Mouse (Mus musculus): ENCODE measurements around the gene Pilrb2.
"Not testable (repeated sequence)": the region's sequence is repeated elsewhere in the genome, so short reads cannot be mapped to it uniquely, and the experiment has no call there.

The Pilrb2 gene

DNA sequence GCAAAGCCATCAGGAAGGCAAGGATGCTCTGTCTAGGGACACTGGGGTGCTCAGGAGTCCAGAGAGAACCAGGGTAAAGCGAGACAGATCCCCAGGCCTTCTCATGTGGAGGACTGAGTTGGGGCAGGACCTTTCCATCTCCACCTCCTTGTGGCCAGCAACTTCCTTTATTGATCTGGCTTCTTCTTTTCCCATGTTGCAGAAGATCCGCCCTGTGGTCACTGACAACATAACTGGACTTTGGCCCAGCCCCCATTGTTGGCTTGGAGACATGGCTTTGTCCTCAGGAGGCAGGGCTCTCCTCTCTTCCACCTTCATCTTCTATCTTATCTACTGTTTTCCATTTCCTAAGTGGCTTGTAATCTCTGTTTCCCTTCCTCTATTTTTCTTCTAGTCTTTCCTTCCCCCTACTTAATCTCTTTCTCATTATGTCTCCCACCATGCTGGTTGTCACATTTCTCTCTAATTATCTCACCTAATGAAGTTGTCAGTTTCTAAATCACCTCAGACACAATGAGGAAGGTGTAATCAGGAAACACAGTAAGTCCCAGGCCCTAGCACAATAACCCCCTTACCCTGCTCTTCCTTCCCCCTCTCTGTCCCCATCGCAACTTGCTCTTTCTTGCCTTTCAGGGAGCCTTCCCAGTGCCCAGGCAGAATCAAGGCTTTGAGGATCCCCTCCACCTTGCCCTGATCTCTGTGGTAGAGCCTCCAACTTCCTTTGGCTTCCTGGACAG is at the start of gene Pilrb2:
Gene Pilrb2, minus strand, starts transcription at position 172 of the 737 bp plus-strand sequence.
- DNase-seq (ENCODE audit: low read depth in 2 of 2, low spot score in 2 of 2) = not testable (repeated sequence)

DNA sequence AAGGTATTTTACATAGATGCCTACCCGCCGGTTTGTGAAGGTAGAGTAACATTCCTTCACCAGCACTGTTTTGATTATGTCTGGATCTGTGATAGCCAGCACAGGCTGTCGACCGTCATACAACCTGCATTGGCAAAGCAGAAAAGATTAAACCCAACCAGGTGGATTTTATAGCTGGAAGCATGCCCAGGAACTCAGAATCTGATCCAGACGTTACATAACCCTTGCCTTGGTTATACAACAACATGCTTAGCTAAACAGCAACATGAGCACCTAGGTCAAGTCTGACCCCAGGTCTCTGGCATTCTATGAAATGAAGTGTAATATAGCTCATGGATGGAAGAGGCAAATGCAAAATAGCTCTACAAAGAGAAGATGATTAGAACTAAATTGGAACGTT is 43.9 kb upstream of the Pilrb2 start:
- DNase-seq (ENCODE audit: low read depth in 2 of 2, low spot score in 2 of 2) = no peak

DNA sequence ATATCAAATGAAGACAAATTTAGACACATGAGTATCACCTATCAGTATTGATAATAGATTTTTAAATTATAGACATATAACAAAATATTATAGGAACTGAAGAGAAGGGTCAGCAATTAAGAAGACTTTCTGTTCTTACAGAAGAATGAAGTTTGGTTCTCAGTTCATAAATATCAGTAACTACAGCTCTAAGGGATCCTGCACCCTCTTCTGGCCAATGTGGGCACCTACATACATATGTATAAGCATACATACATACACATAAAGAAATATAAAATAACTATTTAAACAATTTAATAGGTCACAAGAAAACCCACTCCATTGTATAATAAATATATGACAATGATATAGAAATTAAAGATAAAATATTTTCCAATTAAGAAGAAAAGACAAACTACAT is 42.9 kb upstream of the Pilrb2 start:
- DNase-seq (ENCODE audit: low read depth in 2 of 2, low spot score in 2 of 2) = no peak

DNA sequence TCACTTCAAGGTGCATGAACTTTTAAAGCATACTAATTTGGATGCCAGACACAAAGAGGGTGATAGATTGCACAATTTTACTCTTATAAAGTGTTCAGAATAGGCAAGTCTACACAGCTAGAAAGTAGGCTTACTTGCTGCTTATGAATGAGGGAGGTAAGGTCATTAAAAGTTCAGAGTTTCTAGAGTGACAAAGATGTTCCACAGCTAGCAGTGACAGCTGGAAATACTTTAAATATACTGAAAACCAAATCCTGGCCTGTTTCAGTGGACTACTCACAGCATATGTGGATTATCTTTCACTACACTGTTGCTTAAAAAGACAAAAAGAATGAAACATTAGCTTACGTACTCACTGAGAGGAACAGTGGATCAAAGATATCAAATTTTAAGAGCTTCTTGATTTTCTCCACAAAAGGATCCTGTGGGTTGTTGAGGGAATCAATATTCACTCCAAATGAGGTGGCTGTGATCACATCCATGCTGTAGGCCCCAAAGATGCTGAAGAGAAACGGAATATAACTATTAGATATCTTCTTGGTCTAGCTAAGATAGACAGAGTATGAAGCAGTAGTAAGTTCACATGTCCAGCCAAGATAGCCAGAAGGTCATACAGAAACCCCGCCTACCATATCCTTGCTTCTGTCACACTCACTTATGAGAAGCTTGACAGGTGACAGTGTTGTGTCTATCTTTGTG is 38.1 kb upstream of the Pilrb2 start:
- DNase-seq (ENCODE audit: low read depth in 2 of 2, low spot score in 2 of 2) = no peak

DNA sequence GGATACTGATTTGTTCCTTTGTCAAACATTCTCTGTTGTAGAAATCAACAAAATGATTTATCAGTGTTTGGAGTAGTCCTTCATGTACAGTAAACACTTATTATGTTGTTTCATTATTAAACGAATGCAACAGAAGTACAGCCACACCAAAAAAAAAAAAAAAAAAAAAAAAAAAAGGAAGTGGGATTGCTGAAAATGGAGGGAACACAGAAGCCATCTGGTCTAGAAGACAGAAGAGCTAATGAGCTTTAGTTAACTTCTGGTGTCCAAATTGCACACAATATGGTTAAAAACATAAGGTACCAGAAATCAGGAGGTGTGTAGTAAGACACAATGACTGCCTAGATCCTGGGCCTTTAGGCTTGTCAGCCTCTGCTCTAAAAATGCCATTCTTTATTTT is 26.2 kb upstream of the Pilrb2 start:
- DNase-seq (ENCODE audit: low read depth in 2 of 2, low spot score in 2 of 2) = no peak

DNA sequence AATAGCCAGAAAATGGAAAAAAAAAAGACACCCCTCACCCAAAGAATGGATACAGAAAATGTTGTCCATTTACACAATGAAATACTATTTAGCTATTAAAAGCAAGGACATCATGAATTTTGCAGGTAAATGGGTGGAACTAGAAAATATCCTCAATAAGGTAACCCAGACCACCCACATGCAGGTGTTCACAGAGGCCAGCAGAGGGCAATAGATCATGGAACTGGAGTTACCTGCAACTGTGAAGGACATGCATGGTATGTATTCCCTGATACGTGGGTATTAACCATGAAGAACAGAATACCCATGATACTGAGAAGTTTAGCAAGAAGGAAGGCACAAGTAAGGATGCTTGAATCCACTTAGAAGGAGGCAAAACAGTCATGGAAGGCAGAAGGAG is 21.3 kb upstream of the Pilrb2 start:
- no peak for DNase-seq (ENCODE audit: low read depth in 2 of 2, low spot score in 2 of 2)

DNA sequence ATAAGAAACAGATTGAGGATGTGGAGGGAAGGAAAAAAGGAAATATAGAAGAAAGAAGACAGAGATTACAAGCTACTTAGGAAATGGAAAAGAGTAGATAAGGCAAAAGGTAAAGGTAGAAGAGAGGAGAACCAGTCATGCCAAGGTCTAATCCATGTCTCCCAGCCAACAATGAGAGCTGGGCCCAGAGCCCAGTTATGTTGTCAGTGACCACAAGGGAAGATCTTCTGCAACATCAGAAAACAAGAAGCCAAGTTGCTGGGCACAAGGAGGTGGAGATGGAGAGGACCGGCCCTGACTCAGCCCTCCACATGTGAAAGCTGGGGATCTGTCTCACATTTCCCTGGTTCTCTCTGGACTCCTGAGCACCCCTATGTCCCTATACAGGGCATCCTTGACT is 16.1 kb upstream of the Pilrb2 start:
- no peak for DNase-seq (ENCODE audit: low read depth in 2 of 2, low spot score in 2 of 2)

DNA sequence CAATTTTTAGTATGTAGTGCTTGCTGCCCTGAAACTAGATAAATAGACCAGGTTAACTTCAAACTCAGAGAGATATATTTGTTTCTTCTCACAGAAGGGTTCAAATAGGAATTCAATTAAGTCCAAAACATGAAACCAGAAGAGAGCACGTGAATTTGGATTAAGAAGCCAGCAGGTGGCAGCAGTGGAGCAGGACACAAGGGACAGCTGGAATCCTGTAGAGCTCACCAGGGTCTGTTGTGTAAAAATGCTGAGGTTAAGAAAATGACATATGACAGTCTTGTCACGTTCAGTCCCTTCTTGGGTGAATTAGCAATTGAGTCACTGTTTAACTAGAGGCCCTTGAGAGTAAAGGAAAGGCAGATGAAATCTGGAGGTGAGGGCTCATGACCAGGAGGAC is 14.3 kb upstream of the Pilrb2 start:
- peak in 1 of 2 experiments; percentile 42 for DNase-seq (ENCODE audit: low read depth in 2 of 2, low spot score in 2 of 2)

DNA sequence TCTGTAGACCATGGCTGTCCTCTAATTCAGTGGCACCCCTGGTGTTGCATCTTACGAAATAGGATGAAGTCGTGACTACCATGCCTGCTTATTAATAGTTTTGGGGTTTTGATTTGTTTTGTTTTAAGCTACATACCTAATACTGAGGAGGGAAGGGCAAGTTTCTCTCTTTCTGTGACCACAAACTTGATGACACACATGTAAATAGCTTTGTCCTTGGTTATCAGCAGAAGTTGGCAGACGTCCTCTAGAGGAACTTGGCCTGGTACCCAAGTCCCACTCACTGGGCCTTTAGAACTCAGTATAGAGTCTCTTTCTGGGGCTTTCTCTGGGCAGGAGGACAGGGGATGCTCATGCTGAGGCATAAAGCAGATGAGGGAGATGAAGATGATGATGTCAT is 11.7 kb upstream of the Pilrb2 start:
- DNase-seq (ENCODE audit: low read depth in 2 of 2, low spot score in 2 of 2) = no peak

DNA sequence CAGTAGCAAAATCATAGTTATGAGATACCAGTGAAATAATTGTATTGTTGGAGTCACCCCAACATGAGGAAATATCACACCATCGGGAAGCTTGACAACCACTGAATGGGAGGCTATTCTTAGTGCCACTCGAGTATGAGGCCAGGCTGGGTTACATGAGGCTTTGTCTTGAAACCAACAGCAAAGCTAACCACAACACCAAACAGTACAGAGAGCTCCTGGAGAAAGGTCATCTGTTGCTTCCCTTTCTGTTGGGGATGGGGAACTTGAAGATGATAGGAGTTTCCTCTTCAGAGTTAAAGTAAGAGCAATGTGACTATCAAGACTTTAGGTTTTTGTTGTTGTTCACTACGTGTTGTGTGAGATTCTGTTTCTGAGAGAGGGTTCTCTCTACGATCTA is 11.3 kb upstream of the Pilrb2 start:
- no peak for DNase-seq (ENCODE audit: low read depth in 2 of 2, low spot score in 2 of 2)

DNA sequence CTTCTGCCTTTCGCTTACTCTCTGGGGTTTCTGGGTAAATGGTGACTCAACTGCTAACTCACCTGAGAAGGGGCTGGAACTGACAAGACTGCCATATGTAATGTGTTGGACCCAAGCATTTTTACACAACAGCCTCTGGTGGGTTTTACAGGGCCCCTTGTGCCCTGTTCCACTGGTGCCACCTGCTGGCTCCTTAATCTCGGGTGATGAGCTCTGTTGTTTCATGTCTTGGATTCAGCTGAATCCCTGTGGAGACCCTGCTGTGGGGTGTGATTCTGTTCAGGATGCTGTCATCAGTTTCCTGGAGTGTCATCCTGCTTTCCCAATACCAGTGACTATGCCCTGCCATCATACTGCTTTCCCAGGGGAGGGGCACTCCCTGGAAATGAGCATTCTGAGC is 6.2 kb upstream of the Pilrb2 start:
- DNase-seq (ENCODE audit: low read depth in 2 of 2, low spot score in 2 of 2) = peak; percentile 13 to 33

DNA sequence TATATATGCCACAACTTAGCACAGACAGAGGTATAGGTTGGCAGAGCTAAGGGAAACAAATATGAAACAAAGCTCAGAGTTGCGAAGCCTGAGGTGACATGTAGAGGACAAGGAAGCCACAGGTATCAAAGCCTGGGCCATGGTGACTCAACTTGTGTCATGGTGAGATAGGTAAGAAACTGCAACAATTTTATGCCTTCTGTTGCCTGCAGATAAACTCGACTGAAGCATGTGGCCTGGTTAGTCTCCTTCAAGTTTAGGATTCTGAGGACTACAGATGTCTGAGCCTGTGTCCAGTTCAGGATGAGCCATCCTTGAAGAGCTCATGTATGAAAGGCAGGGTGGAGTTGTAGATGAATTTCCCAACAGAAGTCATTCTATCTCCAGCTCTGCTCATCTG is 3.4 kb upstream of the Pilrb2 start:
- no peak for DNase-seq (ENCODE audit: low read depth in 2 of 2, low spot score in 2 of 2)

DNA sequence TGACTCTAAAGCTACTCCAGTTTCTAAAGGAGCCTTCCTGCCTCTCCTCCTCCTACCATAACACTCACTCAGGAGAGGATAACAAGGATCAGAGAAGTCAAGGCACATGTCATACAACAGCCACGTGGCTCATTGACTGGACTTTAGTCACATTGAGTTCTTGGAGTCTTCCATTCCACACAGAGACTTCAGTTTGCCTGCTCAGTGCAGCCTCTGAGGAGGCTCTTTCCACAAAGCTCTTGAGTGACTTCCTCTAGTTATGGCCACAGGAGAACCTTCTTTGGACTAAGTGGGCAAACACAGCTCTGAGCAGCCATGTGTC is 727 bp upstream of the Pilrb2 start:
- DNase-seq (ENCODE audit: low read depth in 2 of 2, low spot score in 2 of 2) = not testable (repeated sequence)

DNA sequence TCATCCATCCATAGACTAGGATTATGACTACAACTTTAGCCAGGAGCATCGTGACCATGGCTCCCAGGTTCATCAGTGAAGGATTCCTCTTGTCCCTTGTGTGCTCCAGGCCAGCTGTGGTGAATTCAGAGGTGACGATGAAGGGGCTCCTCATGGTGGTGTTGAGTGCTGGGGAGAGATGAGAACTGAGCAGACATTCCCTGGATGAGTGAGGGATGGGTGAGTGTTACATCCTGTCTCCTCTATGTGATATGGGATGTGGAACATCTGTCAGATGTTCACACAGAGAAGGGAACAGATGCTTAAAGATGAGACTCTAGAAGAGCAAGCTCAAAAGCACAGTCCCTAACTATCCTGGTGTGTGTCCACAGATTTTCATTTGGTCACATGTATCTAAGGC is 3.0 kb downstream of the Pilrb2 start:
- DNase-seq (ENCODE audit: low read depth in 2 of 2, low spot score in 2 of 2) = not testable (repeated sequence)

DNA sequence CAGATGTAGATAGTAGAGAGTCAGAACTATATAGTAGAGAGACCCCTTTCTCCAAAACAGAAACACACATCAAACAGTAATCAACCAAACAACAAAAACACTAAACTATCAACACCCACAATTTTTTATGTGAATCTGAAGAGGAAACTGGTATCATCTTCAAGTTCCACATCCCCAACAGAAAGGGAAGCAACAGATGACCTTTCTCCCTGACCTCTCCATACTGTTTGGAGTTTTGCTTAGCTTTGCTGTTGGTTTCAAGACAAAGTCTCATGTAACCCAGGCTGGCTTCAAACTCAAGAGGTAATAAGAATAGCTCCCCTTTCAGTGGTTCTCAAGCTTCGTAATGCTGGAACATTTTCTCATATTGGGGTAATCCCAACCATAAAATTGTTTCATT is 7.6 kb downstream of the Pilrb2 start:
- not testable (repeated sequence) for DNase-seq (ENCODE audit: low read depth in 2 of 2, low spot score in 2 of 2)

DNA sequence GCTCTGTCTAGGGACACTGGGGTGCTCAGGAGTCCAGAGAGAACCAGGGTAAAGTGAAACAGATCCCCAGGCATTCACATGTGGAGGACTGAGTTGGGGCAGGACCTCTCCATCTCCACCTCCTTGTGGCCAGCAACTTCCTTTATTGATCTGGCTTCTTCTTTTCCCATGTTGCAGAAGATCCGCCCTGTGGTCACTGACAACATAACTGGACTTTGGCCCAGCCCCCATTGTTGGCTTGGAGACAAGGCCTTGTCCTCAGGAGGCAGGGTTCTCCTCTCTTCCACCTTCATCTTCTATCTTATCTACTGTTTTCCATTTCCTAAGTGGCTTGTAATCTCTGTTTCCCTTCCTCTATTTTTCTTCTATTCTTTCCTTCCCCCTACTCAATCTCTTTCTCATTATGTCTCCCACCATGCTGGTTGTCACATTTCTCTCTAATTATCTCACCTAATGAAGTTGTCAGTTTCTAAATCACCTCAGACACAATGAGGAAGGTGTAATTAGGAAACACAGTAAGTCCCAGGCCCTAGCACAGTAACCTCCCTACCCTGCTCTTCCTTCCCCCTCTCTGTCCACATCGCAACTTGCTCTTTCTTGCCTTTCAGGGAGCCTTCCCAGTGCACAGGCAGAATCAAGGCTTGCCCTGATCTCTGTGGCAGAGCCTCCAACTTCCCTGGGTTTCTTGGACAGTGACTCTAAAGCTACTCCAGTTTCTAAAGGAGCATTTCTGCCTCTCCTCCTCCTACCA is 13.5 kb downstream of the Pilrb2 start, which contains the start of gene Pilrb1:
Gene Pilrb1, minus strand, starts transcription at position 147 of the 751 bp plus-strand sequence.
- not testable (repeated sequence) for DNase-seq (ENCODE audit: low read depth in 2 of 2, low spot score in 2 of 2)

DNA sequence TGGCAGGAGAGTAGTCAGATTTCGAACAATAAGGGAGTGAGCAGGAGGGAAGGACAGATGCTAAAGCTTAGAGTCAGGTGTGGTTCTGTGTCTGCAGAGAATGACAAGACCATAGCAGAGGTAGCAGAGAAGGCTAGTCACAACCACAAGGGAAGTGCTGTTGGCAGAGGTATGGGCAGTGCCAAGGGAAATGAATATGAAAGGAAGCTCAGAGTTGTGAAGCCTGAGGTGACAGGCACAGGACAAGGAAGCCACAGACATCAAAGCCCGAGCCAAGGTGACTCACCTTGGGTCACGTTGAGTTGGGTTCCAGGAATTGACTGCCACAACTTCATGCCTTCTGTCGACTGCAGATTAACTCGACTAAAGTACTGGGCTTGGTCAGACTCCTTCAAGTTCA is 14.7 kb downstream of the Pilrb2 start:
- peak; percentile 48 to 53 for DNase-seq (ENCODE audit: low read depth in 2 of 2, low spot score in 2 of 2)

DNA sequence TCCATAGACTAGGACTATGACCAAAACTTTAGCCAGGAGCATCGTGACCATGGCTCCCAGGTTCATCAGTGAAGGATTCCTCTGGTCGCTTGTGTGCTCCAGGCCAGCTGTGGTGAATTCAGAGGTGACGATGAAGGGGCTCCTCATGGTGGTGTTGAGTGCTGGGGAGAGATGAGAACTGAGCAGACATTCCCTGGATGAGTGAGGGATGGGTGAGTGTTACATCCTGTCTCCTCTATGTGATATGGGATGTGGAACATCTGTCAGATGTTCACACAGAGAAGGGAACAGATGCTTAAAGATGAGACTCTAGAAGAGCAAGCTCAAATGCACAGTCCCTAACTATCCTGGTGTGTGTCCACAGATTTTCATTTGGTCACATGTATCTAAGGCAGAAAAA is 16.7 kb downstream of the Pilrb2 start:
- not testable (repeated sequence) for DNase-seq (ENCODE audit: low read depth in 2 of 2, low spot score in 2 of 2)

DNA sequence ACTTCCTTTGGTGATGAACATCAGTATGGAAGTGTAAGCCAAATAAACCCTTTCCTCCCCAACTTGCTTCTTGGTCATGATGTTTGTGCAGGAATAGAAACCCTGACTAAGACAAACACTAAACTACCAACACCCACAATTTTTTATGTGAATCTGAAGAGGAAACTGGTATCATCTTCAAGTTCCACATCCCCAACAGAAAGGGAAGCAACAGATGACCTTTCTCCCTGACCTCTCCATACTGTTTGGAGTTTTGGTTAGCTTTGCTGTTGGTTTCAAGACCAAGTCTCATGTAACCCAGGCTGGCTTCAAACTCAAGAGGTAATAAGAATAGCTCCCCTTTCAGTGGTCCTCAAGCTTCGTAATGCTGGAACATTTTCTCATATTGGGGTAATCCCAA is 21.3 kb downstream of the Pilrb2 start:
- not testable (repeated sequence) for DNase-seq (ENCODE audit: low read depth in 2 of 2, low spot score in 2 of 2)

DNA sequence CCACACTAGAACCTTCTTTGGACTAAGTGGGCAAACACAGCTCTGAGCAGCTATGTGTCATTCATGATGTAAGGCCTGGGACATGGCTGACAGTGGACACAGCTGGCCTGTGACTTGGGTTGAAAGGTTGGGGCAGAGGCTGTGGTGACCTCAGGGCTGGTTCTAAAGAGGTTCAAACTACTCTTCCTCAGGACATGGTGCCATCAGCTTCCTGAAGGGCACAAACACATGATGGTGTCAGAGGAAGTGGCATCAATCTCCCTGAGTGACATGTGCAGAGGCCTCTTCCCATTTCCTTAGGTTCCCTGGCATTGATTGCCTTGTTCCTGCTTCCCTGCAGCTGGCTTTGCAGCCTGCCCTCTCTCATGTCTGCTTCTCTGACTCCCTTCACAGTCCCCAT is 34.5 kb downstream of the Pilrb2 start:
- DNase-seq (ENCODE audit: low read depth in 2 of 2, low spot score in 2 of 2) = not testable (repeated sequence)

DNA sequence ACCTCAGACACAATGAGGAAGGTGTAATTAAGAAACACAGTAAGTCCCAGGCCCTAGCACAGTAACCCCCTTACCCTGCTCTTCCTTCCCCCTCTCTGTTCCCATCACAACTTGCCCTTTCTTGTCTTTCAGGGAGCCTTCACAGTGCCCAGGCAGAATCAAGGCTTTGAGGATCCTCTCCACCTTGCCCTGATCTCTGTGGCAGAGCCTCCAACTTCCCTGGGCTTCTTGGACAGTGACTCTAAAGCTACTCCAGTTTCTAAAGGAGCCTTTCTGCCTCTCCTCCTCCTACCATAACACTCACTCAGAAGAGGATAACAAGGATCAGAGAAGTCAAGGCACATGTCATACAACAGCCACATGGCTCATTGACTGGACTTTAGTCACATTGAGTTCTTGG is 35.0 kb downstream of the Pilrb2 start:
- DNase-seq (ENCODE audit: low read depth in 2 of 2, low spot score in 2 of 2) = no peak

DNA sequence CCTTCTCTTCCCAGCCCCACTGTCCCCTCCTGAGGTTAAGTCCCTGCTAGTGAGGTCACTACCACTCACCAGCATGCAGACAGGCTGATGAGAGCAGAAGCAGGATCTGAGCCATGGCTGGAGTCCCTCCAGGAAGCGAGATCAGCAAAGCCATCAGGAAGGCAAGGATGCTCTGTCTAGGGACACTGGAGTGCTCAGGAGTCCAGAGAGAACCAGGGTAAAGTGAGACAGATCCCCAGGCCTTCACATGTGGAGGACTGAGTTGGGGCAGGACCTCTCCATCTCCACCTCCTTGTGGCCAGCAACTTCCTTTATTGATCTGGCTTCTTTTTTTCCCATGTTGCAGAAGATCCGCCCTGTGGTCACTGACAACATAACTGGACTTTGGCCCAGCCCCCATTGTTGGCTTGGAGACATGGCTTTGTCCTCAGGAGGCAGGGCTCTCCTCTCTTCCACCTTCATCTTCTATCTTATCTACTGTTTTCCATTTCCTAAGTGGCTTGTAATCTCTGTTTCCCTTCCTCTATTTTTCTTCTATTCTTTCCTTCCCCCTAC is 35.6 kb downstream of the Pilrb2 start, which contains the start of gene Pilra:
Gene Pilra, minus strand, starts transcription at position 316 of the 555 bp plus-strand sequence.
- not testable (repeated sequence) for DNase-seq (ENCODE audit: low read depth in 2 of 2, low spot score in 2 of 2)

All from CD8-positive naive resting alpha-beta T cell, adult 2 months (primary cell).